Comparison of ENCODE assay signal across 8 mouse cellular contexts in the genomic region with DNA sequence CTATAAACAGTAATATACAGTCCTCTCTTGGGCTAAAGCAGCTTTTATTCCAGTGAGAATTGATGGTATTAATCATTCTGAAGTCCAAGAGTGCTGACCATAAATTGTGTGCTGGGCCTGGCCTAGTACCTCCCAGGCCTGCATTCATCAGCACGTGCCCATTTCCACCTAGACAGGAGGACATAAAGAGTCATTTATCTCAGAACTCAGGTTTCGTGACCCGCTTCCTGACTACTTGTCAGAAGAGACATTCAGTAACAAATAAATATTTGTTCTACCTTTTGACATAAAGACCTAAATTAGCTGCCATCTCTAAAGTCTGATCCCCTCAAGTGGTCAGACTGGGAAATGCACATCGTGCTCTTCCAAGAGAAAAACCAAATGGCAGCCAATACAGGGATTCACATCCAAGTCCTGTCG.
A peak's percentile ranks its signal among the peaks of the same experiment; 100 is the strongest.
DNase-seq lines count a peak whose midpoint lies in the region; ATAC-seq and TF ChIP-seq lines count a peak whose summit lies in the region.

No protein-coding gene starts in this region.

- no peak overlapping the region for H3K9ac ChIP-seq in limb, embryonic 11.5 days (ENCODE audit: low read length)

- DNase-seq in gastrocnemius, adult 2 months, result no peak
- DNase-seq in gastrocnemius, postnatal 4 days (ENCODE audit: low spot score in 2 of 2), result no peak
- peak; percentile 68 for DNase-seq in ES-CJ7 (ENCODE audit: low read depth, low spot score)
- peak; percentile 20 for DNase-seq in embryonic facial prominence, embryonic 10.5 days (ENCODE audit: low spot score)
- peak; percentile 43 for DNase-seq in limb, embryonic 11.5 days (ENCODE audit: low spot score)
- DNase-seq in right cerebral cortex, postnatal 36 days (ENCODE audit: low spot score in 2 of 2), result no peak
- DNase-seq in urinary bladder, adult 2 months (ENCODE audit: low spot score), result no peak

- no peak overlapping the region for H3K27ac ChIP-seq in gastrocnemius, adult 2 months
- peak overlapping the region; percentile 30; the same call in 1 of the 2 replicates for H3K27ac ChIP-seq in embryonic facial prominence, embryonic 10.5 days (replicated peaks)
- no peak overlapping the region for H3K27ac ChIP-seq in limb, embryonic 11.5 days (replicated peaks; ENCODE audit: low read depth, low read length)

- TF ChIP-seq CTCF in gastrocnemius, adult 2 months (IDR thresholded peaks at IDR 0.05), result peak; percentile 48

- no peak overlapping the region for H3K4me2 ChIP-seq in limb, embryonic 11.5 days (ENCODE audit: low read depth, severe bottlenecking)

- intact Hi-C loops in gastrocnemius, adult 2 months (cut with DNase I), result no loop called here

- ATAC-seq in limb, embryonic 11.5 days (ENCODE audit: insufficient number of reproducible peaks, low FRiP score, low TSS enrichment, low read depth), result 0 out of 2 replicates have a peak, but pooled peaks have one; percentile 31
- no peak for ATAC-seq in megakaryocyte-erythroid progenitor cell, adult 5-6 weeks (replicated peaks; ENCODE audit: low FRiP score, low TSS enrichment, poor library complexity, severe bottlenecking)

- H3K4me3 ChIP-seq in gastrocnemius, adult 2 months, result no peak overlapping the region
- no peak overlapping the region for H3K4me3 ChIP-seq in embryonic facial prominence, embryonic 10.5 days
- no peak overlapping the region for H3K4me3 ChIP-seq in limb, embryonic 11.5 days (ENCODE audit: low read depth, low read length)

- no peaks in the 10 kb centered on the region for H3K9me3 ChIP-seq in embryonic facial prominence, embryonic 10.5 days
- no peaks in the 10 kb centered on the region for H3K9me3 ChIP-seq in limb, embryonic 11.5 days (ENCODE audit: control insufficient read depth, low read length)

- no peaks in the 10 kb centered on the region for H3K36me3 ChIP-seq in embryonic facial prominence, embryonic 10.5 days (replicated peaks)
- H3K36me3 ChIP-seq in limb, embryonic 11.5 days (ENCODE audit: control insufficient read depth, insufficient read depth, low read length), result no peaks in the 10 kb centered on the region

- H3K4me1 ChIP-seq in embryonic facial prominence, embryonic 10.5 days, result peaks cover 25% of the 10 kb centered on the region
- H3K4me1 ChIP-seq in limb, embryonic 11.5 days (ENCODE audit: control insufficient read depth, insufficient read depth, low read length), result peaks cover 4% of the 10 kb centered on the region; the same call in 1 of the 2 replicates

- no peaks in the 10 kb centered on the region for H3K27me3 ChIP-seq in embryonic facial prominence, embryonic 10.5 days (replicated peaks; ENCODE audit: low read depth, poor library complexity, severe bottlenecking)
- H3K27me3 ChIP-seq in limb, embryonic 11.5 days (ENCODE audit: control insufficient read depth, insufficient read depth, low read length), result peaks cover 16% of the 10 kb centered on the region

- WGBS in embryonic facial prominence, embryonic 10.5 days, result 26% methylated on average over 5 of the region's 5 CpGs
- 20% methylated on average over 5 of the region's 5 CpGs for WGBS in limb, embryonic 11.5 days

Comparison
In these comparisons a context has a peak if more than half of its experiments do, and no peak if none do; other contexts are left out.
1. DNase-seq: peak in ES-CJ7 (single experiment), embryonic facial prominence, embryonic 10.5 days (single experiment) and limb, embryonic 11.5 days (single experiment); none in gastrocnemius, adult 2 months (single experiment), gastrocnemius, postnatal 4 days (0 of 2), right cerebral cortex, postnatal 36 days (0 of 2) and urinary bladder, adult 2 months (single experiment).